Mouse (Mus musculus): ENCODE measurements around the gene Rras. TPM values are rescaled to one million over a fixed set of nuclear protein-coding genes. Genes with fewer than 3 reads are reported as not detected.

Rras gene
- total and polyA plus RNA-seq, 3 experiments, result 5.0 to 24.1 TPM; not detected in 1

DNA sequence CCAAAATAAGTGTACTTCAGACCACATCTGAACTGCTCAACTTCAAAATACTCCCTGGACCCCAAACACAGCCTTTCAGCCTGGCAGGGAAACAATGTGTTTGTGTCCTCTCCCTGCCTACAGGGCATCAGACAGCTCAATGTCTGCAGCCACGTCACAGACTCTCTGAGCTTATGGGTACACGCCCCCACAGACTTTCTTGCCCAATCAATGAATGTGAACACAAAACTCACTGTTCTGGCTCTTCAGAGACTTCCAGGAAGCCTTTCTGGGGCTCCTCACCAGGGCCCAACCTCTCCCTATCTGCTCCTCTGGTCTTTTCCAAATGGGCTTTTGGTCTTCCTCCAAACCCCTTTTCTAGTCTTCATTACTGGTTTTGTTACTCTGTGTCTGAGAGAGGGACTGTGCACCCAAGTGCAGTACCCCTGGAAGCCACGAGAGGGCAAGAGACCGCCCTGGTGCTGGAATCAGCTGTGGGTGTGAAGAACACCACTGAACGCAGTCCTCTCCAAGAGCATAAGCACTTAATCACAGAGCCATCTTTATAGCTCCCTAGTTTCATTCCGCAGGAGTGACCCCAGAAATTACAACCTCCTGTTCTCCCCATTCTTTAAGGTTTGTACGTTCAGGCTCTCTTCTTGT is 20.1 kb downstream of the Rras start:
- Histone ChIP-seq H3K4me3 (ENCODE audit: control insufficient read depth in 1 of 2, insufficient read depth in 1 of 2, low read depth in 2 of 2, low read length in 2 of 2) (no peak overlapping the region), H3K9ac (ENCODE audit: control insufficient read depth, low read depth, low read length, poor library complexity, severe bottlenecking) (no peak overlapping the region), H3K79me2 (ENCODE audit: control insufficient read depth, insufficient read depth, low read length, poor library complexity) (no peaks in the 10 kb centered on the region), H3K4me1 (ENCODE audit: control insufficient read depth in 1 of 2, insufficient read depth in 2 of 2, low read length in 2 of 2) (no peaks in the 10 kb centered on the region), H3K27me3 (ENCODE audit: control insufficient read depth in 1 of 2, insufficient read depth in 2 of 2, low read length in 2 of 2) (no peaks in the 10 kb centered on the region), H3K9me3 (replicated peaks; ENCODE audit: insufficient read depth, low read length) (no peaks in the 10 kb centered on the region), H3K36me3 (ENCODE audit: control insufficient read depth in 1 of 2, insufficient read depth in 2 of 2, low read length in 2 of 2) (peaks cover 0 to 5% of the 10 kb centered on the region in 2 experiments; a peak in 2 of 4 replicates), H3K27ac (ENCODE audit: control insufficient read depth, low read depth, low read length) (no peak overlapping the region)
- peak; percentile 73 for DNase-seq (ENCODE audit: low read depth, low spot score)
- TF ChIP-seq TCF12 (IDR thresholded peaks at IDR 0.05; ENCODE audit: low read depth, low read length) (no peak), E2F4 (IDR thresholded peaks at IDR 0.05; ENCODE audit: borderline replicate concordance, low read depth, low read length) (no peak), HCFC1 (IDR thresholded peaks at IDR 0.05; ENCODE audit: low read depth, low read length) (no peak), SIN3A (IDR thresholded peaks at IDR 0.05; ENCODE audit: low read length) (0 out of 2 replicates have a peak, but pooled peaks have one; percentile 31), CTCF (IDR thresholded peaks at IDR 0.05 in 2 of 3, conservative IDR thresholded peaks at IDR 0.05 in 1 of 3; ENCODE audit: control insufficient read depth in 1 of 3, insufficient read depth in 1 of 3, low read depth in 2 of 3, low read length in 3 of 3, poor library complexity in 1 of 3, severe bottlenecking in 1 of 3) (peak; percentile 81 to 93 (median 82)), SMC3 (IDR thresholded peaks at IDR 0.05; ENCODE audit: low read depth, low read length) (peak; percentile 84), ELF1 (IDR thresholded peaks at IDR 0.05; ENCODE audit: low read depth, low read length) (no peak), NRF1 (IDR thresholded peaks at IDR 0.05; ENCODE audit: insufficient read depth, low read depth, low read length, poor library complexity, severe bottlenecking) (no peak), MYB (IDR thresholded peaks at IDR 0.05; ENCODE audit: low read depth, low read length) (no peak), TBP (IDR thresholded peaks at IDR 0.05; ENCODE audit: low read depth, low read length) (no peak), POLR2AphosphoS2 (IDR thresholded peaks at IDR 0.05; ENCODE audit: low read length) (no peak), RAD21 (IDR thresholded peaks at IDR 0.05; ENCODE audit: low read depth, low read length) (peak; percentile 55), ZC3H11A (IDR thresholded peaks at IDR 0.05; ENCODE audit: low read depth, low read length) (peak; percentile 32; the same call in 1 of the 2 replicates), USF2 (IDR thresholded peaks at IDR 0.05; ENCODE audit: borderline replicate concordance in 1 of 2, insufficient read depth in 1 of 2, low read depth in 1 of 2, low read length in 2 of 2) (no peak)

DNA sequence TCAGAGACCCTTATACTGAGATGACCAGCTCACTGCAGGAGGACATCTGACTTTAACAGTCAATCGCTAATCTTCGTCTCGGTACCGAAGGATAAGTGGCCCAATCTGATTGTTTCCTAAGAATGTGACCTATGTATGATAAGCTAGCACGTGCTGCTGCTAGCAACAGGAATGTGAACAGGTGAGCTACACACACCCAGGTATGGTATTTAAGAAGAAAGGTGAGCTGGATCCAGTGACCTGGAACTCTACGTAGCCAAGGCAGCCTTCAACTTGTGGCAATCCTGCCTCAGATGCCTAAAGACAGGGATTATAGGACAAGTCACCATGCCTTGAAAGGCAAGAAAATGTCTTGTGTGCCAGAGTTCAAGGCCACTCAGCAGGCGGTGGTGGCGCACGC is 20.6 kb downstream of the Rras start:
- Histone ChIP-seq H3K27ac (ENCODE audit: control insufficient read depth, low read depth, low read length) (no peak overlapping the region), H3K4me1 (ENCODE audit: control insufficient read depth in 1 of 2, insufficient read depth in 2 of 2, low read length in 2 of 2) (no peaks in the 10 kb centered on the region), H3K9me3 (replicated peaks; ENCODE audit: insufficient read depth, low read length) (no peaks in the 10 kb centered on the region), H3K36me3 (ENCODE audit: control insufficient read depth in 1 of 2, insufficient read depth in 2 of 2, low read length in 2 of 2) (peaks cover 0 to 4% of the 10 kb centered on the region in 2 experiments; a peak in 2 of 4 replicates), H3K4me3 (ENCODE audit: control insufficient read depth in 1 of 2, insufficient read depth in 1 of 2, low read depth in 2 of 2, low read length in 2 of 2) (no peak overlapping the region), H3K79me2 (ENCODE audit: control insufficient read depth, insufficient read depth, low read length, poor library complexity) (no peaks in the 10 kb centered on the region), H3K9ac (ENCODE audit: control insufficient read depth, low read depth, low read length, poor library complexity, severe bottlenecking) (no peak overlapping the region), H3K27me3 (ENCODE audit: control insufficient read depth in 1 of 2, insufficient read depth in 2 of 2, low read length in 2 of 2) (no peaks in the 10 kb centered on the region)
- DNase-seq (ENCODE audit: low read depth, low spot score), result no peak
- no peak for TF ChIP-seq ZMIZ1 (IDR thresholded peaks at IDR 0.05; ENCODE audit: low read depth, low read length)
- no peak for TF ChIP-seq SIN3A (IDR thresholded peaks at IDR 0.05; ENCODE audit: low read length)
- no peak for TF ChIP-seq MAFK (IDR thresholded peaks at IDR 0.05; ENCODE audit: borderline replicate concordance, low read depth, low read length)
- no peak for TF ChIP-seq KAT2A (conservative IDR thresholded peaks at IDR 0.05; ENCODE audit: low read depth, low read length)
- no peak for TF ChIP-seq E2F4 (IDR thresholded peaks at IDR 0.05; ENCODE audit: borderline replicate concordance, low read depth, low read length)
- no peak for TF ChIP-seq EP300 (IDR thresholded peaks at IDR 0.05; ENCODE audit: low read depth in 1 of 2, low read length in 2 of 2)
- no peak for TF ChIP-seq MAZ (IDR thresholded peaks at IDR 0.05; ENCODE audit: low read depth, low read length)
- TF ChIP-seq SMC3 (IDR thresholded peaks at IDR 0.05; ENCODE audit: low read depth, low read length), result no peak
- no peak for TF ChIP-seq NELFE (IDR thresholded peaks at IDR 0.05; ENCODE audit: low read depth, low read length)
- no peak for TF ChIP-seq NRF1 (IDR thresholded peaks at IDR 0.05; ENCODE audit: insufficient read depth, low read depth, low read length, poor library complexity, severe bottlenecking)
- TF ChIP-seq MAX (IDR thresholded peaks at IDR 0.05; ENCODE audit: low read length), result no peak
- TF ChIP-seq POLR2A (IDR thresholded peaks at IDR 0.05; ENCODE audit: control insufficient read depth in 1 of 2, insufficient read depth in 1 of 2, low read depth in 1 of 2, low read length in 2 of 2, poor library complexity in 1 of 2), result no peak
- no peak for TF ChIP-seq HCFC1 (IDR thresholded peaks at IDR 0.05; ENCODE audit: low read depth, low read length)
- no peak for TF ChIP-seq POLR2AphosphoS5 (IDR thresholded peaks at IDR 0.05; ENCODE audit: borderline replicate concordance, low read depth, low read length)
- no peak for TF ChIP-seq MYB (IDR thresholded peaks at IDR 0.05; ENCODE audit: low read depth, low read length)
- no peak for TF ChIP-seq TCF12 (IDR thresholded peaks at IDR 0.05; ENCODE audit: low read depth, low read length)
- no peak for TF ChIP-seq RAD21 (IDR thresholded peaks at IDR 0.05; ENCODE audit: low read depth, low read length)

Measured in MEL (cell line).